8 mouse cellular contexts compared by ENCODE assay signal in genomic region chr13:98353709-98354089, GRCm38 (mm10). TPM values are rescaled to one million over a fixed set of nuclear protein-coding genes. Genes with fewer than 3 reads are reported as not detected.
DNase-seq lines count a peak whose midpoint lies in the region; ATAC-seq and TF ChIP-seq lines count a peak whose summit lies in the region.

No protein-coding gene starts in this region.

- H3K36me3 ChIP-seq in heart, embryonic 11.5 days (ENCODE audit: control insufficient read depth, insufficient read depth, low read length) = no peaks in the 10 kb centered on the region
- no peaks in the 10 kb centered on the region for H3K36me3 ChIP-seq in E14TG2a.4 (ENCODE audit: insufficient read depth, low read length)
- no peaks in the 10 kb centered on the region for H3K36me3 ChIP-seq in heart, postnatal 0 days (replicated peaks; ENCODE audit: control insufficient read depth, insufficient read depth, low read length)
- no peaks in the 10 kb centered on the region for H3K36me3 ChIP-seq in liver, embryonic 16.5 days (ENCODE audit: control insufficient read depth, insufficient read depth)

- intact Hi-C loops in left cerebral cortex, postnatal 14 days (cut with DNase I) = no loop called here

- peak overlapping the region; percentile 56 for H3K4me3 ChIP-seq in heart, embryonic 11.5 days (ENCODE audit: low read depth, low read length)
- peak overlapping the region; percentile 77 for H3K4me3 ChIP-seq in E14TG2a.4 (replicated peaks; ENCODE audit: low read length)
- peak overlapping the region; percentile 49 for H3K4me3 ChIP-seq in heart, postnatal 0 days (ENCODE audit: low read depth, low read length)
- peak overlapping the region; percentile 40 for H3K4me3 ChIP-seq in liver, embryonic 16.5 days (ENCODE audit: low read depth, low read length)

- TF ChIP-seq EP300 in heart, postnatal 0 days (IDR thresholded peaks at IDR 0.05; ENCODE audit: low read depth) = no peak

- H3K27me3 ChIP-seq in heart, embryonic 11.5 days (ENCODE audit: control insufficient read depth, insufficient read depth, low read length) = peaks cover 83% of the 10 kb centered on the region
- peaks cover 85% of the 10 kb centered on the region for H3K27me3 ChIP-seq in E14TG2a.4 (ENCODE audit: insufficient read depth, low read length)
- peaks cover 98% of the 10 kb centered on the region for H3K27me3 ChIP-seq in heart, postnatal 0 days (ENCODE audit: control insufficient read depth, insufficient read depth, low read length)
- peaks cover 88% of the 10 kb centered on the region for H3K27me3 ChIP-seq in liver, embryonic 16.5 days (ENCODE audit: control insufficient read depth, insufficient read depth, low read depth, low read length)

- WGBS in heart, embryonic 11.5 days (ENCODE audit: insufficient replicate concordance) = 2% methylated on average over 13 of the region's 13 CpGs
- WGBS in heart, postnatal 0 days = 2% methylated on average over 13 of the region's 13 CpGs
- under 1% methylated on average over 13 of the region's 13 CpGs for WGBS in liver, embryonic 16.5 days (ENCODE audit: insufficient replicate concordance)

- no peak overlapping the region for H3K27ac ChIP-seq in heart, embryonic 11.5 days (ENCODE audit: low read depth, low read length)
- H3K27ac ChIP-seq in heart, postnatal 0 days (ENCODE audit: low read depth) = no peak overlapping the region
- no peak overlapping the region for H3K27ac ChIP-seq in liver, embryonic 16.5 days (ENCODE audit: low read length)

- no peaks in the 10 kb centered on the region for H3K9me3 ChIP-seq in heart, embryonic 11.5 days (replicated peaks; ENCODE audit: control insufficient read depth, low read length)
- H3K9me3 ChIP-seq in E14TG2a.4 (ENCODE audit: low read length) = no peaks in the 10 kb centered on the region
- H3K9me3 ChIP-seq in heart, postnatal 0 days (replicated peaks; ENCODE audit: control insufficient read depth, low read length) = no peaks in the 10 kb centered on the region
- no peaks in the 10 kb centered on the region for H3K9me3 ChIP-seq in liver, embryonic 16.5 days (replicated peaks; ENCODE audit: control insufficient read depth, low read length)

- no peak for ATAC-seq in heart, embryonic 11.5 days (replicated peaks; ENCODE audit: insufficient number of reproducible peaks, low FRiP score, low TSS enrichment)
- ATAC-seq in heart, postnatal 0 days (ENCODE audit: insufficient read depth, low read depth) = no peak
- no peak for ATAC-seq in liver, embryonic 16.5 days (ENCODE audit: low read depth)

- no peak overlapping the region for H3K9ac ChIP-seq in heart, embryonic 11.5 days (ENCODE audit: low read depth, low read length)
- H3K9ac ChIP-seq in heart, postnatal 0 days (replicated peaks; ENCODE audit: low read depth, low read length) = no peak overlapping the region
- H3K9ac ChIP-seq in liver, embryonic 16.5 days (ENCODE audit: low read depth, low read length) = no peak overlapping the region

- peak overlapping the region; percentile 87 for H3K4me2 ChIP-seq in heart, embryonic 11.5 days
- H3K4me2 ChIP-seq in heart, postnatal 0 days (ENCODE audit: low read depth, low read length) = peak overlapping the region; percentile 67
- H3K4me2 ChIP-seq in liver, embryonic 16.5 days (ENCODE audit: low read depth, low read length) = peak overlapping the region; percentile 52

- DNase-seq in heart, adult 8-10 months (ENCODE audit: low spot score) = no peak
- DNase-seq in heart, postnatal 0 days (ENCODE audit: low spot score) = no peak
- no peak for DNase-seq in adrenal gland, adult 8-10 months
- DNase-seq in left cerebral cortex, postnatal 14 days (ENCODE audit: low spot score in 2 of 2) = no peak
- DNase-seq in embryo, embryonic 11 days = no peak

- TF ChIP-seq CTCF in E14TG2a.4 (conservative IDR thresholded peaks at IDR 0.05; ENCODE audit: low read length) = no peak
- TF ChIP-seq CTCF in heart, postnatal 0 days (IDR thresholded peaks at IDR 0.05; ENCODE audit: low read depth) = no peak

- peaks cover 7% of the 10 kb centered on the region; the same call in 1 of the 2 replicates for H3K4me1 ChIP-seq in heart, embryonic 11.5 days (ENCODE audit: control insufficient read depth, insufficient read depth, low read length)
- peaks cover 27% of the 10 kb centered on the region for H3K4me1 ChIP-seq in E14TG2a.4 (replicated peaks; ENCODE audit: low read depth, low read length)
- 0 out of 2 replicates have a peak, but pooled peaks cover 4% of the 10 kb centered on the region for H3K4me1 ChIP-seq in heart, postnatal 0 days (ENCODE audit: control insufficient read depth, insufficient read depth)
- H3K4me1 ChIP-seq in liver, embryonic 16.5 days (ENCODE audit: control insufficient read depth, low read depth, low read length) = peaks cover 5% of the 10 kb centered on the region

RNA-seq across cellular contexts. Expression of gene Foxd1, which starts 0.3 kb away (rescaled TPM):
- polyA plus RNA-seq in heart, embryonic 11.5 days (2014; fragmentation: Nextera tagmentation; extraction: Ambion mirVana) = 0.13 and 0.20 TPM in 2 replicates
- total RNA-seq in heart, adult 8-10 months (2022) = under 1 TPM in 1 of 4 experiments, not detected in 3; 0.06 TPM
- not detected in 2 replicates for total RNA-seq in heart, postnatal 0 days (2014; rRNA removed; ENCODE audit: low replicate concordance)
- not detected in 2 replicates for polyA plus RNA-seq in heart, postnatal 0 days (2015; fragmentation: Nextera tagmentation; extraction: Ambion mirVana)
- polyA plus RNA-seq in liver, embryonic 16.5 days (2015; fragmentation: Nextera tagmentation; extraction: Ambion mirVana) = not detected in 2 replicates
- total RNA-seq in adrenal gland, adult 8-10 months (2022) = 1 to 10 TPM in 3 of 4 experiments, under 1 TPM in 1; 0.96 to 1.8 (median 1.4) TPM
- 1 to 10 TPM; 1.7 to 2.0 TPM for total RNA-seq in left cerebral cortex, postnatal 14 days (2021)

RNA-seq across cellular contexts. Expression of gene Btf3, which starts 36.9 kb away (rescaled TPM):
- 523 and 573 TPM in 2 replicates for polyA plus RNA-seq in heart, embryonic 11.5 days (2014; fragmentation: Nextera tagmentation; extraction: Ambion mirVana)
- 100 to 1,000 TPM; 181 to 211 (median 205) TPM for total RNA-seq in heart, adult 8-10 months (2022)
- 208 and 210 TPM in 2 replicates for total RNA-seq in heart, postnatal 0 days (2014; rRNA removed; ENCODE audit: low replicate concordance)
- polyA plus RNA-seq in heart, postnatal 0 days (2015; fragmentation: Nextera tagmentation; extraction: Ambion mirVana) = 384 and 393 TPM in 2 replicates
- polyA plus RNA-seq in liver, embryonic 16.5 days (2015; fragmentation: Nextera tagmentation; extraction: Ambion mirVana) = 258 and 312 TPM in 2 replicates
- 100 to 1,000 TPM; 278 to 323 (median 310) TPM for total RNA-seq in adrenal gland, adult 8-10 months (2022)
- total RNA-seq in left cerebral cortex, postnatal 14 days (2021) = 100 to 1,000 TPM; 185 to 191 TPM
